Mouse (Mus musculus) heart, embryonic 13.5 days (tissue): ENCODE results near the gene Poglut1. TPM values are rescaled to one million over a fixed set of nuclear protein-coding genes. Genes with fewer than 3 reads are reported as not detected.
A peak's percentile ranks its signal among the peaks of the same experiment; 100 is the strongest.

Experiments
- ATAC-seq: fragments of 200-750 bp; cut with Nextera tagmentation; 2 replicates; pipeline ENCODE4 v1.8.0; 2017; ENCODE audit warnings: moderate TSS enrichment; ENCODE audit not compliant: insufficient number of reproducible peaks, low FRiP score, low TSS enrichment; ENCODE audit errors: extremely low read depth
- H3K27ac ChIP-seq: fragments of 300-500 bp; sonication (generic); replicated peaks from 2 replicates; pipeline ENCODE4 v1.5.1; 2015; ENCODE audit warnings: moderate library complexity, mild to moderate bottlenecking, inconsistent platforms
- H3K27me3 ChIP-seq: fragments of 300-500 bp; sonication (generic); replicated peaks from 2 replicates; pipeline ENCODE4 v1.6.1; 2015; ENCODE audit warnings: mild to moderate bottlenecking, inconsistent platforms
- H3K36me3 ChIP-seq: fragments of 300-500 bp; sonication (generic); 2 replicates; pipeline ENCODE4 v1.6.1; 2015; ENCODE audit warnings: mild to moderate bottlenecking, inconsistent platforms
- H3K4me1 ChIP-seq: fragments of 300-500 bp; sonication (generic); 2 replicates; pipeline ENCODE4 v1.6.1; 2015; ENCODE audit warnings: inconsistent platforms
- H3K4me2 ChIP-seq: fragments of 300-500 bp; sonication (generic); 2 replicates; pipeline ENCODE4 v1.6.1; 2015; ENCODE audit warnings: inconsistent platforms, mild to moderate bottlenecking, moderate library complexity
- H3K4me3 ChIP-seq: fragments of 300-500 bp; sonication (generic); 2 replicates; pipeline ENCODE4 v1.5.1; 2015; ENCODE audit warnings: moderate library complexity, mild to moderate bottlenecking, inconsistent platforms
- H3K9ac ChIP-seq: fragments of 300-500 bp; sonication (generic); 2 replicates; pipeline ENCODE4 v1.6.1; 2015; ENCODE audit warnings: inconsistent platforms, mild to moderate bottlenecking, moderate library complexity
- H3K9me3 ChIP-seq: fragments of 300-500 bp; sonication (generic); 2 replicates; pipeline ENCODE4 v1.6.1; 2016; ENCODE audit warnings: inconsistent platforms
- WGBS: fragments of 180-500 bp; shearing (Covaris S2); methylation state at CpG from one replicate; pipeline ENCODE4 v1.1.7; 2015; ENCODE audit warnings: mixed read lengths; 5-methylcytosine and 5-hydroxymethylcytosine counted together
- polyA plus RNA-seq: library from polyadenylated mRNA; unstranded; fragments of >200 nt; fragmentation: Nextera tagmentation; extraction: Ambion mirVana; gene quantifications from 2 replicates; pipeline ENCODE4 v1.2.1, GENCODE M21; 2015

Gene Poglut1
- polyA plus RNA-seq, 1 experiment from 2014 or later, result 33.5 TPM

- no peak overlapping the region for H3K9ac ChIP-seq
- no peaks in the 10 kb centered on the region for H3K9me3 ChIP-seq
- ATAC-seq, result no peak
- H3K4me3 ChIP-seq, result no peak overlapping the region
- 88% methylated on average over 7 of the region's 7 CpGs for WGBS
- no peaks in the 10 kb centered on the region for H3K4me1 ChIP-seq
- no peak overlapping the region for H3K4me2 ChIP-seq
- no peaks in the 10 kb centered on the region for H3K27me3 ChIP-seq
- no peak overlapping the region for H3K27ac ChIP-seq
- H3K36me3 ChIP-seq, result peaks cover 96% of the 10 kb centered on the region
These were observed 34.7 kb upstream of the Poglut1 start for GRCm38 (mm10) chr16:38584761-38585160.

GRCm38 (mm10) chr16:38571481-38571880 is 21.4 kb upstream of the Poglut1 start:
- ATAC-seq, result no peak
- Histone ChIP-seq H3K4me2 (no peak overlapping the region), H3K9ac (no peak overlapping the region), H3K4me3 (no peak overlapping the region), H3K36me3 (peaks cover 87% of the 10 kb centered on the region), H3K9me3 (no peaks in the 10 kb centered on the region), H3K4me1 (no peaks in the 10 kb centered on the region), H3K27me3 (no peaks in the 10 kb centered on the region), H3K27ac (no peak overlapping the region)
- 93% methylated on average over 3 of the region's 3 CpGs for WGBS

GRCm38 (mm10) chr16:38568192-38568591 is 18.1 kb upstream of the Poglut1 start:
- WGBS, result 92% methylated on average over 5 of the region's 5 CpGs
- H3K4me3 ChIP-seq, result no peak overlapping the region
- no peak overlapping the region for H3K27ac ChIP-seq
- no peak overlapping the region for H3K4me2 ChIP-seq
- peaks cover 23% of the 10 kb centered on the region for H3K4me1 ChIP-seq
- no peak overlapping the region for H3K9ac ChIP-seq
- H3K9me3 ChIP-seq, result no peaks in the 10 kb centered on the region
- no peak for ATAC-seq
- peaks cover 87% of the 10 kb centered on the region for H3K36me3 ChIP-seq
- H3K27me3 ChIP-seq, result no peaks in the 10 kb centered on the region

GRCm38 (mm10) chr16:38563516-38563915 is 13.5 kb upstream of the Poglut1 start:
- Histone ChIP-seq H3K4me2 (peak overlapping the region; percentile 82), H3K4me3 (peak overlapping the region; percentile 96), H3K9ac (peak overlapping the region; percentile 96), H3K36me3 (peaks cover 41% of the 10 kb centered on the region), H3K9me3 (no peaks in the 10 kb centered on the region), H3K27ac (peak overlapping the region; percentile 86; the same call in 1 of the 2 replicates), H3K4me1 (peaks cover 23% of the 10 kb centered on the region), H3K27me3 (peaks cover 21% of the 10 kb centered on the region)
- 21% methylated on average over 10 of the region's 10 CpGs for WGBS
- ATAC-seq, result no peak

GRCm38 (mm10) chr16:38562968-38563327 is 12.9 kb upstream of the Poglut1 start:
- WGBS, result under 1% methylated on average over 25 of the region's 25 CpGs
- Histone ChIP-seq H3K9ac (peak overlapping the region; percentile 96), H3K4me2 (peak overlapping the region; percentile 82), H3K4me1 (peaks cover 23% of the 10 kb centered on the region), H3K4me3 (peak overlapping the region; percentile 96), H3K9me3 (no peaks in the 10 kb centered on the region), H3K36me3 (peaks cover 36% of the 10 kb centered on the region), H3K27ac (peak overlapping the region; percentile 86), H3K27me3 (peaks cover 26% of the 10 kb centered on the region)
- ATAC-seq, result peak; percentile 47; the same call in 1 of the 2 replicates

- Histone ChIP-seq H3K9ac (peak overlapping the region; percentile 96), H3K4me2 (peak overlapping the region; percentile 82), H3K4me1 (peaks cover 23% of the 10 kb centered on the region), H3K4me3 (peak overlapping the region; percentile 96), H3K27ac (peak overlapping the region; percentile 86), H3K27me3 (peaks cover 26% of the 10 kb centered on the region), H3K9me3 (no peaks in the 10 kb centered on the region), H3K36me3 (peaks cover 31% of the 10 kb centered on the region)
- ATAC-seq, result peak; percentile 97
- WGBS, result 7% methylated on average over 37 of the region's 37 CpGs
These were observed 12.3 kb upstream of the Poglut1 start for GRCm38 (mm10) chr16:38562131-38562967.

GRCm38 (mm10) chr16:38558221-38558748 is 8.2 kb upstream of the Poglut1 start, which contains the start of gene Tmem39a:
TSS of gene Tmem39a (plus strand) at chr16:38558698.
- Histone ChIP-seq H3K4me3 (no peak within 1 kb of the TSS), H3K27ac (no peak within 1 kb of the TSS), H3K9ac (no peak within 1 kb of the TSS), H3K36me3 (no peaks in the 10 kb centered on the region), H3K27me3 (peaks cover 45% of the 10 kb centered on the region), H3K4me1 (peaks cover under 1% of the 10 kb centered on the region; the same call in 1 of the 2 replicates), H3K9me3 (no peaks in the 10 kb centered on the region), H3K4me2 (no peak within 1 kb of the TSS)
- WGBS, result 68% methylated on average over 3 of the region's 3 CpGs
- ATAC-seq, result no peak

- H3K9me3 ChIP-seq, result no peaks in the 10 kb centered on the region
- 82% methylated on average over 3 of the region's 3 CpGs for WGBS
- no peak overlapping the region for H3K4me3 ChIP-seq
- no peak for ATAC-seq
- peaks cover 52% of the 10 kb centered on the region for H3K27me3 ChIP-seq
- H3K27ac ChIP-seq, result no peak overlapping the region
- no peak overlapping the region for H3K4me2 ChIP-seq
- no peaks in the 10 kb centered on the region for H3K36me3 ChIP-seq
- H3K4me1 ChIP-seq, result no peaks in the 10 kb centered on the region
- H3K9ac ChIP-seq, result no peak overlapping the region
These were observed 5.9 kb upstream of the Poglut1 start for GRCm38 (mm10) chr16:38555988-38556387.

GRCm38 (mm10) chr16:38548000-38548399 is 2.1 kb downstream of the Poglut1 start:
- Histone ChIP-seq H3K27me3 (peaks cover 5% of the 10 kb centered on the region), H3K9me3 (no peaks in the 10 kb centered on the region), H3K9ac (no peak overlapping the region), H3K4me2 (no peak overlapping the region), H3K4me3 (no peak overlapping the region), H3K36me3 (peaks cover 49% of the 10 kb centered on the region), H3K4me1 (peaks cover 12% of the 10 kb centered on the region), H3K27ac (no peak overlapping the region)
- no peak for ATAC-seq
- WGBS, result 95% methylated on average over 1 of the region's 1 CpGs

- H3K27me3 ChIP-seq, result no peaks in the 10 kb centered on the region
- no peak overlapping the region for H3K27ac ChIP-seq
- no peak overlapping the region for H3K4me3 ChIP-seq
- no peak for ATAC-seq
- H3K36me3 ChIP-seq, result peaks cover 85% of the 10 kb centered on the region
- no peak overlapping the region for H3K9ac ChIP-seq
- H3K9me3 ChIP-seq, result no peaks in the 10 kb centered on the region
- 88% methylated on average over 13 of the region's 13 CpGs for WGBS
- H3K4me2 ChIP-seq, result no peak overlapping the region
- H3K4me1 ChIP-seq, result no peaks in the 10 kb centered on the region
These were observed 11.2 kb downstream of the Poglut1 start for GRCm38 (mm10) chr16:38538716-38539380.

- Histone ChIP-seq H3K27me3 (no peaks in the 10 kb centered on the region), H3K9ac (no peak overlapping the region), H3K4me2 (no peak overlapping the region), H3K27ac (no peak overlapping the region), H3K4me3 (no peak overlapping the region), H3K4me1 (no peaks in the 10 kb centered on the region), H3K9me3 (no peaks in the 10 kb centered on the region), H3K36me3 (peaks cover 87% of the 10 kb centered on the region)
- no peak for ATAC-seq
- WGBS, result 44% methylated on average over 8 of the region's 8 CpGs
These were observed 13.4 kb downstream of the Poglut1 start for GRCm38 (mm10) chr16:38536544-38537146.
